Mouse (Mus musculus): ENCODE results near the gene Ptprd.

- TF ChIP-seq CTCF (IDR thresholded peaks at IDR 0.05; ENCODE audit: low read depth) = no peak
- TF ChIP-seq EP300 (IDR thresholded peaks at IDR 0.05; ENCODE audit: low read depth) = no peak
Measured at GRCm38 (mm10) chr4:76144333-76144732, 2067.4 kb downstream of the Ptprd start.
